ENCODE assay signal across 7 mouse cellular contexts in genomic region chr12:100167931-100168871, GRCm38 (mm10). TPM values are rescaled to one million over a fixed set of nuclear protein-coding genes. Genes with fewer than 3 reads are reported as not detected.
DNase-seq lines count a peak whose midpoint lies in the region; ATAC-seq and TF ChIP-seq lines count a peak whose summit lies in the region.

No protein-coding gene starts in this region.

- peak overlapping the region; percentile 19; the same call in 1 of the 2 replicates for H3K9ac ChIP-seq in ES-Bruce4 (ENCODE audit: low read depth, poor library complexity, severe bottlenecking)
- H3K9ac ChIP-seq in limb, embryonic 12.5 days (replicated peaks): peak overlapping the region; percentile 57
- H3K9ac ChIP-seq in midbrain, embryonic 11.5 days (ENCODE audit: low read length): peak overlapping the region; percentile 57

- 11% methylated on average over 27 of the region's 28 CpGs for WGBS in limb, embryonic 12.5 days
- WGBS in midbrain, embryonic 11.5 days: 12% methylated on average over 27 of the region's 28 CpGs

- TF ChIP-seq POLR2A in ES-Bruce4 (IDR thresholded peaks at IDR 0.05; ENCODE audit: insufficient read depth, low read length): no peak
- TF ChIP-seq POLR2A in embryonic fibroblast, embryonic 13.5 days (IDR thresholded peaks at IDR 0.05; ENCODE audit: low read depth, low read length): 0 out of 2 replicates have a peak, but pooled peaks have one; percentile 15

- H3K4me2 ChIP-seq in limb, embryonic 12.5 days: peak overlapping the region; percentile 52
- peak overlapping the region; percentile 49 for H3K4me2 ChIP-seq in midbrain, embryonic 11.5 days

- no peak for TF ChIP-seq CTCF in ES-Bruce4 (IDR thresholded peaks at IDR 0.05; ENCODE audit: low read depth, low read length)
- TF ChIP-seq CTCF in embryonic fibroblast, embryonic 13.5 days (IDR thresholded peaks at IDR 0.05; ENCODE audit: borderline replicate concordance, insufficient read depth, low read length): no peak

- TF ChIP-seq EP300 in ES-Bruce4 (IDR thresholded peaks at IDR 0.05; ENCODE audit: insufficient read depth, low read depth, low read length): no peak

- H3K4me1 ChIP-seq in ES-Bruce4 (ENCODE audit: control insufficient read depth, insufficient read depth, low read length): peaks cover 1% of the 10 kb centered on the region
- H3K4me1 ChIP-seq in embryonic fibroblast, embryonic 13.5 days (ENCODE audit: control insufficient read depth, insufficient read depth, low read length): 0 out of 2 replicates have a peak, but pooled peaks cover 2% of the 10 kb centered on the region
- peaks cover 13% of the 10 kb centered on the region; the same call in 1 of the 2 replicates for H3K4me1 ChIP-seq in limb, embryonic 12.5 days (replicated peaks)
- peaks cover 9% of the 10 kb centered on the region for H3K4me1 ChIP-seq in midbrain, embryonic 11.5 days (ENCODE audit: control insufficient read depth, insufficient read depth, low read length)

- H3K27me3 ChIP-seq in ES-Bruce4 (ENCODE audit: control insufficient read depth, insufficient read depth, low read length, poor library complexity, severe bottlenecking): no peaks in the 10 kb centered on the region
- H3K27me3 ChIP-seq in limb, embryonic 12.5 days: no peaks in the 10 kb centered on the region
- no peaks in the 10 kb centered on the region for H3K27me3 ChIP-seq in midbrain, embryonic 11.5 days (ENCODE audit: control insufficient read depth, insufficient read depth, low read length)

- no peaks in the 10 kb centered on the region for H3K9me3 ChIP-seq in ES-Bruce4 (replicated peaks; ENCODE audit: control insufficient read depth, insufficient read depth, low read length, poor library complexity, severe bottlenecking)
- no peaks in the 10 kb centered on the region for H3K9me3 ChIP-seq in limb, embryonic 12.5 days
- no peaks in the 10 kb centered on the region for H3K9me3 ChIP-seq in midbrain, embryonic 11.5 days (ENCODE audit: control insufficient read depth, low read length)

- H3K4me3 ChIP-seq in ES-Bruce4 (ENCODE audit: low read depth, low read length): peak overlapping the region; percentile 26
- H3K4me3 ChIP-seq in embryonic fibroblast, embryonic 13.5 days (ENCODE audit: insufficient read depth, low read length): no peak overlapping the region
- H3K4me3 ChIP-seq in limb, embryonic 12.5 days (replicated peaks): peak overlapping the region; percentile 32
- H3K4me3 ChIP-seq in midbrain, embryonic 11.5 days (ENCODE audit: low read depth, low read length): peak overlapping the region; percentile 18; the same call in 1 of the 2 replicates

- H3K27ac ChIP-seq in ES-Bruce4 (ENCODE audit: insufficient read depth, low read length): peak overlapping the region; percentile 58
- no peak overlapping the region; the same call in 1 of the 2 replicates for H3K27ac ChIP-seq in embryonic fibroblast, embryonic 13.5 days (ENCODE audit: insufficient read depth, low read length)
- H3K27ac ChIP-seq in limb, embryonic 12.5 days: peak overlapping the region; percentile 76
- peak overlapping the region; percentile 6 for H3K27ac ChIP-seq in midbrain, embryonic 11.5 days (ENCODE audit: low read depth, low read length)

- no peaks in the 10 kb centered on the region for H3K36me3 ChIP-seq in ES-Bruce4 (ENCODE audit: control insufficient read depth, insufficient read depth, low read length, poor library complexity, severe bottlenecking)
- H3K36me3 ChIP-seq in limb, embryonic 12.5 days: no peaks in the 10 kb centered on the region
- H3K36me3 ChIP-seq in midbrain, embryonic 11.5 days (ENCODE audit: control insufficient read depth, insufficient read depth, low read length): no peaks in the 10 kb centered on the region

- peak; percentile 57 for ATAC-seq in limb, embryonic 12.5 days (ENCODE audit: insufficient number of reproducible peaks, insufficient read depth, low FRiP score, low TSS enrichment, low read depth)
- ATAC-seq in midbrain, embryonic 11.5 days (ENCODE audit: low FRiP score): peak; percentile 80

- peak; percentile 30 for DNase-seq in adrenal gland, postnatal 25 days
- DNase-seq in heart, postnatal 4 days: peak; percentile 25
- DNase-seq in midbrain, embryonic 11.5 days (ENCODE audit: low spot score, missing footprints): peak; percentile 94
- DNase-seq in thymus, postnatal 10 days (ENCODE audit: low spot score in 2 of 2): peak; percentile 9 to 31

RNA-seq across cellular contexts. Expression of gene Nrde2, which starts 8.7 kb away (rescaled TPM):
- polyA plus RNA-seq in ES-Bruce4 (2011; ENCODE audit: insufficient read depth, insufficient read length, low read depth, missing spikeins): 14.9 and 17.6 TPM in 2 replicates
- total RNA-seq in adrenal gland, postnatal 25 days (2021): 15.7 and 24.2 TPM in 2 replicates
- 7.1 and 8.1 TPM in 2 replicates for polyA plus RNA-seq in embryonic fibroblast, embryonic 13.5 days (2011; ENCODE audit: insufficient read length, low read depth, missing spikeins)
- total RNA-seq in heart, postnatal 4 days (2021): 10 to 100 TPM; 14.4 to 14.8 TPM
- 17.9 and 19.8 TPM in 2 replicates for polyA plus RNA-seq in limb, embryonic 12.5 days (2016; fragmentation: Nextera tagmentation; extraction: Ambion mirVana)
- polyA plus RNA-seq in midbrain, embryonic 11.5 days (2014; fragmentation: Nextera tagmentation; extraction: Ambion mirVana): 11.6 and 13.5 TPM in 2 replicates

RNA-seq across cellular contexts. Expression of gene Calm1, which starts 31.0 kb away (rescaled TPM):
- polyA plus RNA-seq in ES-Bruce4 (2011; ENCODE audit: insufficient read depth, insufficient read length, low read depth, missing spikeins): 280 and 286 TPM in 2 replicates
- 302 and 339 TPM in 2 replicates for total RNA-seq in adrenal gland, postnatal 25 days (2021)
- 594 and 640 TPM in 2 replicates for polyA plus RNA-seq in embryonic fibroblast, embryonic 13.5 days (2011; ENCODE audit: insufficient read length, low read depth, missing spikeins)
- total RNA-seq in heart, postnatal 4 days (2021): 100 to 1,000 TPM; 366 to 373 TPM
- 1,129 and 1,141 TPM in 2 replicates for polyA plus RNA-seq in limb, embryonic 12.5 days (2016; fragmentation: Nextera tagmentation; extraction: Ambion mirVana)
- polyA plus RNA-seq in midbrain, embryonic 11.5 days (2014; fragmentation: Nextera tagmentation; extraction: Ambion mirVana): 1,565 and 1,591 TPM in 2 replicates

RNA-seq across cellular contexts. Expression of gene Psmc1, which starts 58.2 kb away (rescaled TPM):
- polyA plus RNA-seq in ES-Bruce4 (2011; ENCODE audit: insufficient read depth, insufficient read length, low read depth, missing spikeins): 532 and 545 TPM in 2 replicates
- total RNA-seq in adrenal gland, postnatal 25 days (2021): 236 and 263 TPM in 2 replicates
- polyA plus RNA-seq in embryonic fibroblast, embryonic 13.5 days (2011; ENCODE audit: insufficient read length, low read depth, missing spikeins): 275 and 290 TPM in 2 replicates
- total RNA-seq in heart, postnatal 4 days (2021): 100 to 1,000 TPM; 143 to 149 TPM
- 312 and 322 TPM in 2 replicates for polyA plus RNA-seq in limb, embryonic 12.5 days (2016; fragmentation: Nextera tagmentation; extraction: Ambion mirVana)
- 448 and 451 TPM in 2 replicates for polyA plus RNA-seq in midbrain, embryonic 11.5 days (2014; fragmentation: Nextera tagmentation; extraction: Ambion mirVana)

Comparison
In these comparisons a context has a peak if more than half of its experiments do, and no peak if none do; other contexts are left out.
1. DNase-seq: peak in every context shown above with its lines; median percentile 94 in midbrain, embryonic 11.5 days; 30 in adrenal gland, postnatal 25 days; 25 in heart, postnatal 4 days; 20 in thymus, postnatal 10 days.